Mouse (Mus musculus) lung, embryonic 14.5 days (tissue): ENCODE measurements around the gene Olfr979. TPM values are rescaled to one million over a fixed set of nuclear protein-coding genes. Genes with fewer than 3 reads are reported as not detected.

Source experiments
- ATAC-seq: fragments of 200-750 bp; cut with Nextera tagmentation; 2 replicates; pipeline ENCODE4 v1.8.0; 2017; ENCODE audit warnings: mild to moderate bottlenecking, moderate TSS enrichment, moderate library complexity; ENCODE audit not compliant: insufficient read depth
- DNase-seq: peaks from one replicate; pipeline ENCODE4 v3.0.0-alpha.2; 2015
- H3K27ac ChIP-seq: fragments of 300-500 bp; sonication (generic); 2 replicates; pipeline ENCODE4 v1.5.1; 2014; ENCODE audit warnings: low read depth, mild to moderate bottlenecking, moderate library complexity
- H3K27me3 ChIP-seq: fragments of 300-500 bp; sonication (generic); 2 replicates; pipeline ENCODE4 v1.6.1; 2014; ENCODE audit warnings: low read length, control low read depth; ENCODE audit not compliant: insufficient read depth
- H3K36me3 ChIP-seq: fragments of 300-500 bp; sonication (generic); 2 replicates; pipeline ENCODE4 v1.6.1; 2014; ENCODE audit warnings: control low read depth; ENCODE audit not compliant: insufficient read depth
- H3K4me1 ChIP-seq: fragments of 300-500 bp; sonication (generic); 2 replicates; pipeline ENCODE4 v1.6.1; 2014; ENCODE audit warnings: antibody characterized with exemption, control low read depth; ENCODE audit not compliant: insufficient read depth
- H3K4me2 ChIP-seq: fragments of 300-500 bp; sonication (generic); 2 replicates; pipeline ENCODE4 v1.6.1; 2014; ENCODE audit warnings: mild to moderate bottlenecking
- H3K4me3 ChIP-seq: fragments of 300-500 bp; sonication (generic); 2 replicates; pipeline ENCODE4 v1.5.1; 2014; ENCODE audit warnings: low read depth, low read length
- H3K9ac ChIP-seq: fragments of 300-500 bp; sonication (generic); 2 replicates; pipeline ENCODE4 v1.6.1; 2014
- H3K9me3 ChIP-seq: fragments of 300-500 bp; sonication (generic); 2 replicates; pipeline ENCODE4 v1.6.1; 2016; ENCODE audit warnings: low read depth, low read length, control low read depth
- CTCF ChIP-seq: IDR thresholded peaks from 2 replicates; pipeline ENCODE4 v1.5.1; 2016; ENCODE audit warnings: antibody characterized with exemption, low read depth
- WGBS: fragments of 180-500 bp; shearing (Covaris S2); extraction: QIAGEN DNeasy Blood & Tissue Kit; methylation state at CpG from one replicate; pipeline ENCODE4 v1.1.7; 2014; 5-methylcytosine and 5-hydroxymethylcytosine counted together
- polyA plus RNA-seq: library from polyadenylated mRNA; unstranded; fragments of >200 nt; fragmentation: Nextera tagmentation; extraction: Ambion mirVana; gene quantifications from 2 replicates; pipeline ENCODE4 v1.2.1, GENCODE M21; 2014

Olfr979 gene
- polyA plus RNA-seq, 1 experiment from 2014 or later = not detected

DNA sequence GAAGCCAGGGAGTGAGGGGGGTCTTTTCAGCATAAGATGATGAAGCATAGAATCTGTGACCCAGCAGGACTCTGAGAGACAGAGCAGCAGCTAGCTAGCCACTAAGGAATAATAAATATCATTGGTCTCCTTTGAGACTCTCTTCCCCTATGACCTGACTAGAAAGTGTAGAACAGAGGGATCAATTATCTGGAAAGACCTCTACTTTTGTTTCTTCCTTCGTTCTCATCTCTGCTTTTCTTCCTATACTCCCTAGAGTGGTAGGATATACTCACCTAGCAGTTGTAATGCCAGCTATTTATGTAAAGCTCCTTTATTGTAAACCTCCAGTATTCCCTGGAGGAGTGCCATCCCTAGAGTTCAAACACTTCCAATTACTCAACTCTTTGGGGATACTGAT lies 51.3 kb downstream of the Olfr979 start, which contains the start of gene Olfr975:
TSS of gene Olfr975 (minus strand) at position 101 of the 400 bp plus-strand sequence.
- Histone ChIP-seq H3K4me3 (no peak within 1 kb of the TSS), H3K27ac (no peak within 1 kb of the TSS), H3K9me3 (no peaks in the 10 kb centered on the region), H3K27me3 (no peaks in the 10 kb centered on the region), H3K36me3 (no peaks in the 10 kb centered on the region), H3K4me2 (no peak within 1 kb of the TSS), H3K4me1 (no peaks in the 10 kb centered on the region), H3K9ac (no peak within 1 kb of the TSS)
- DNase-seq (no peak), ATAC-seq (no peak)
- no peak for TF ChIP-seq CTCF
- 52% methylated on average over 1 of the region's 1 CpGs for WGBS

Other genes starting within 250 kb of the Olfr979 start
- not detected in 2 replicates for gene Olfr968, start 220.2 kb downstream of the Olfr979 start, polyA plus RNA-seq
- not detected in 2 replicates for gene Olfr969, start 212.5 kb downstream of the Olfr979 start, polyA plus RNA-seq
- not detected in 2 replicates for gene Olfr970, start 194.6 kb downstream of the Olfr979 start, polyA plus RNA-seq
- gene Olfr971, start 166.6 kb downstream of the Olfr979 start, polyA plus RNA-seq = not detected in 2 replicates
- not detected in 2 replicates for gene Olfr972, start 137.0 kb downstream of the Olfr979 start, polyA plus RNA-seq
- not detected in 2 replicates for gene Olfr229, start 96.1 kb downstream of the Olfr979 start, polyA plus RNA-seq
- gene Olfr974, start 66.0 kb downstream of the Olfr979 start, polyA plus RNA-seq = not detected in 2 replicates
- not detected in 2 replicates for gene Olfr975, start 51.4 kb downstream of the Olfr979 start, polyA plus RNA-seq
- gene Olfr976, start 42.3 kb downstream of the Olfr979 start, polyA plus RNA-seq = not detected in 2 replicates
- gene Olfr978, start 11.4 kb downstream of the Olfr979 start, polyA plus RNA-seq = not detected in 2 replicates
- gene Olfr980, start 6.1 kb upstream of the Olfr979 start, polyA plus RNA-seq = not detected in 2 replicates
- not detected in 2 replicates for gene Olfr981, start 18.0 kb upstream of the Olfr979 start, polyA plus RNA-seq
- not detected in 2 replicates for gene Olfr982, start 70.4 kb upstream of the Olfr979 start, polyA plus RNA-seq
- gene Olfr983, start 90.1 kb upstream of the Olfr979 start, polyA plus RNA-seq = not detected in 2 replicates
- not detected in 2 replicates for gene Olfr984, start 110.7 kb upstream of the Olfr979 start, polyA plus RNA-seq
- gene Olfr985, start 126.7 kb upstream of the Olfr979 start, polyA plus RNA-seq = not detected in 2 replicates
- gene Tmem225, start 144.7 kb upstream of the Olfr979 start, polyA plus RNA-seq = not detected in 2 replicates
- gene Olfr986, start 177.5 kb upstream of the Olfr979 start, polyA plus RNA-seq = not detected in 2 replicates
- gene Zfp202, start 188.9 kb upstream of the Olfr979 start, polyA plus RNA-seq = 5.0 and 6.0 TPM in 2 replicates